Mouse (Mus musculus) thymus, adult 2 months (tissue): ENCODE measurements at regions not wholly inside any gene's neighbourhood (a gene's known extent, or its start where the extent isn't known, plus 50 kb on each side); places are given as distances from the start of the nearest gene placed in this dataset.

Experiments used
- DNase-seq: peaks from one replicate; pipeline ENCODE4 v3.0.0; 2021
- H3K27ac ChIP-seq: fragments of 200-500 bp; 2 replicates; pipeline ENCODE4 v1.5.1; 2012; ENCODE audit warnings: low read length, control low read depth; ENCODE audit not compliant: control insufficient read depth, insufficient read depth
- H3K27me3 ChIP-seq: fragments of 200-500 bp; 2 replicates; pipeline ENCODE4 v1.6.1; 2012; ENCODE audit warnings: mild to moderate bottlenecking, low read length, moderate library complexity, mixed read lengths; ENCODE audit not compliant: control insufficient read depth, insufficient read depth
- H3K36me3 ChIP-seq: fragments of 200-500 bp; 2 replicates; pipeline ENCODE4 v1.6.1; 2012; ENCODE audit warnings: mild to moderate bottlenecking, low read length, moderate library complexity; ENCODE audit not compliant: control insufficient read depth, insufficient read depth
- H3K4me1 ChIP-seq: fragments of 200-500 bp; replicated peaks from 2 replicates; pipeline ENCODE4 v1.6.1; 2012; ENCODE audit warnings: low read length; ENCODE audit not compliant: control insufficient read depth, insufficient read depth
- H3K4me3 ChIP-seq: fragments of 200-500 bp; 2 replicates; pipeline ENCODE4 v1.5.1; 2012; ENCODE audit warnings: mild to moderate bottlenecking, low read length, control low read depth, moderate library complexity; ENCODE audit not compliant: control insufficient read depth, insufficient read depth
- CTCF ChIP-seq: fragments of 200-500 bp; IDR thresholded peaks from 2 replicates; pipeline ENCODE4 v1.5.1; 2012; ENCODE audit warnings: mild to moderate bottlenecking, control low read depth, low read length, moderate library complexity, borderline replicate concordance; ENCODE audit not compliant: control insufficient read depth, poor library complexity, insufficient read depth; ENCODE audit errors: extremely low read depth
- POLR2A ChIP-seq: fragments of 200-500 bp; IDR thresholded peaks from 2 replicates; pipeline ENCODE4 v1.6.1; 2012; ENCODE audit warnings: mild to moderate bottlenecking, low read length, control low read depth, moderate library complexity; ENCODE audit not compliant: control insufficient read depth, poor library complexity, insufficient read depth; ENCODE audit errors: extremely low read depth
- WGBS: fragments of 180-500 bp; shearing (Covaris S2); methylation state at CpG from one replicate; pipeline ENCODE4 v1.1.7; 2018; 5-methylcytosine and 5-hydroxymethylcytosine counted together

DNA sequence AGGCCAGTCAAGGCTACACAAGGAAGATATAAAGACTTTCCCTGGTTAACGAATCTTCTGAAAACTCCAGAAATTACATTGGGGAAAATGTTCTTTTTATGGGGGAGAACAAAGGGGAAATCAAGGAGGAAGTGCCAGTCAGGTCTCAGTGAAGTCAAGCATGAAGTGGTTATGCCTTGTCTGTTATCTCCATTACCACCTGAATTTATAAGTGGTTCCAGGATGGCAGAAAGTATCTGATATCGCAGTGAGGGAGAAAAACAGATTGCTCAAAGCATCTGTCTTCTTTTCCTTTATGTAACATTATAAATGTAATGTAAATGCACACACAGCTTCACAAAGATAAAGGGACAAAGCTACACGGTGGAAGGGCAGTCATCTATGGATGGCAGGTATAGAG, 195.0 kb downstream of the Sptssa start:
- Histone ChIP-seq H3K27me3 (no peaks in the 10 kb centered on the region), H3K36me3 (no peaks in the 10 kb centered on the region), H3K4me1 (no peaks in the 10 kb centered on the region; the same call in 1 of the 2 replicates), H3K4me3 (no peak overlapping the region), H3K27ac (no peak overlapping the region)
- DNase-seq: no peak
- no peak for TF ChIP-seq POLR2A
- TF ChIP-seq CTCF: no peak
- 32% methylated on average over 3 of the region's 3 CpGs for WGBS

GRCm38 (mm10) chr12:54460135-54460523, 196.2 kb downstream of the Sptssa start:
- no peaks in the 10 kb centered on the region for H3K36me3 ChIP-seq
- no peak for DNase-seq
- no peak overlapping the region for H3K4me3 ChIP-seq
- WGBS: 52% methylated on average over 7 of the region's 7 CpGs
- no peaks in the 10 kb centered on the region; the same call in 1 of the 2 replicates for H3K4me1 ChIP-seq
- H3K27ac ChIP-seq: no peak overlapping the region
- no peak for TF ChIP-seq POLR2A
- TF ChIP-seq CTCF: no peak
- H3K27me3 ChIP-seq: no peaks in the 10 kb centered on the region; the same call in 1 of the 2 replicates

GRCm38 (mm10) chr12:54459462-54460134, 196.8 kb downstream of the Sptssa start:
- DNase-seq: no peak
- H3K36me3 ChIP-seq: no peaks in the 10 kb centered on the region
- WGBS: 45% methylated on average over 11 of the region's 11 CpGs
- no peak overlapping the region for H3K4me3 ChIP-seq
- H3K27me3 ChIP-seq: no peaks in the 10 kb centered on the region; the same call in 1 of the 2 replicates
- TF ChIP-seq CTCF: no peak
- TF ChIP-seq POLR2A: no peak
- no peaks in the 10 kb centered on the region; the same call in 1 of the 2 replicates for H3K4me1 ChIP-seq
- no peak overlapping the region for H3K27ac ChIP-seq

GRCm38 (mm10) chr12:54456731-54457130, 199.6 kb downstream of the Sptssa start:
- Histone ChIP-seq H3K36me3 (no peaks in the 10 kb centered on the region), H3K4me1 (no peaks in the 10 kb centered on the region; the same call in 1 of the 2 replicates), H3K27ac (no peak overlapping the region), H3K4me3 (no peak overlapping the region), H3K27me3 (no peaks in the 10 kb centered on the region; the same call in 1 of the 2 replicates)
- TF ChIP-seq POLR2A (no peak), CTCF (no peak)
- WGBS: 92% methylated on average over 8 of the region's 8 CpGs
- no peak for DNase-seq

DNA sequence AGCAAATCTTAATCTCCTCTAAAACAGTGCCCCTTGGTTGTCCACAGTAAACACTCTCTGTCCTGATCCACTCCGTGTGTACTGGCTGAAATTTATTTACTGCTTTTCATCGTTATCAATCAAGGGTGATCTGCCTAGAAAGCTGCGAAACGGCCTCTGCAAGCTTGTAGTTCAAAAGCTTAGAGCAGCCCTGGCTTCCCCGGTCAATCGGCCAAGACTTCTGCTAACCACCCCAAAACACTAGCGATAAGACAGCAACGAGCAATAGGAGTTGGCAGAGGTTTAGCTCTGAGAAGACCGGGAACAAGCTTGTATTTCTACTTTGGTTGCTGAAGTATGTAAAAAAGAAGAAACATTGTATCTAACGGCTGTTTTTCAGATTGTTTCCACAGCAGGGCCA, 201.8 kb downstream of the Sptssa start:
- Histone ChIP-seq H3K36me3 (no peaks in the 10 kb centered on the region), H3K27ac (no peak overlapping the region), H3K4me1 (no peaks in the 10 kb centered on the region), H3K4me3 (no peak overlapping the region), H3K27me3 (no peaks in the 10 kb centered on the region; the same call in 1 of the 2 replicates)
- DNase-seq: no peak
- 90% methylated on average over 10 of the region's 10 CpGs for WGBS
- TF ChIP-seq CTCF (no peak), POLR2A (no peak)

- Histone ChIP-seq H3K36me3 (no peaks in the 10 kb centered on the region), H3K4me1 (no peaks in the 10 kb centered on the region), H3K27ac (no peak overlapping the region), H3K27me3 (no peaks in the 10 kb centered on the region; the same call in 1 of the 2 replicates), H3K4me3 (no peak overlapping the region)
- TF ChIP-seq CTCF: no peak
- TF ChIP-seq POLR2A: no peak
- 81% methylated on average over 4 of the region's 4 CpGs for WGBS
- no peak for DNase-seq
Measured at GRCm38 (mm10) chr12:54453343-54453742, 203.0 kb downstream of the Sptssa start.

- no peaks in the 10 kb centered on the region for H3K27me3 ChIP-seq
- no peak overlapping the region for H3K27ac ChIP-seq
- WGBS: 93% methylated on average over 10 of the region's 10 CpGs
- H3K36me3 ChIP-seq: no peaks in the 10 kb centered on the region
- H3K4me1 ChIP-seq: no peaks in the 10 kb centered on the region
- no peak for TF ChIP-seq POLR2A
- no peak for TF ChIP-seq CTCF
- no peak for DNase-seq
- H3K4me3 ChIP-seq: no peak overlapping the region
Measured at GRCm38 (mm10) chr12:54450369-54450768, 206.0 kb downstream of the Sptssa start.
